Mouse (Mus musculus) megakaryocyte, embryonic 14.5 days (primary cell): ENCODE measurements around the gene Ulk1.

Experiments used
- FLI1 ChIP-seq: IDR thresholded peaks from 2 replicates; pipeline ENCODE4 v1.6.1; 2012; ENCODE audit warnings: low read length, inconsistent platforms, mixed read lengths
- GATA1 ChIP-seq: IDR thresholded peaks from 3 replicates; pipeline ENCODE4 v1.6.1; 2012; ENCODE audit warnings: mixed read lengths, low read length, inconsistent platforms, borderline replicate concordance

GRCm38 (mm10) chr5:110770031-110770445 lies 39.9 kb downstream of the Ulk1 start:
- TF ChIP-seq GATA1: no peak
- TF ChIP-seq FLI1: no peak
